Mouse (Mus musculus) cerebellum, adult 11 months (tissue): ENCODE data around the gene Ehhadh.

Experiments used
- DNase-seq: peaks from one replicate; pipeline ENCODE4 v3.0.0; 2022

Gene Ehhadh

GRCm38 (mm10) chr16:21724261-21724660 is 63.3 kb downstream of the Ehhadh start:
- no peak for DNase-seq

DNA sequence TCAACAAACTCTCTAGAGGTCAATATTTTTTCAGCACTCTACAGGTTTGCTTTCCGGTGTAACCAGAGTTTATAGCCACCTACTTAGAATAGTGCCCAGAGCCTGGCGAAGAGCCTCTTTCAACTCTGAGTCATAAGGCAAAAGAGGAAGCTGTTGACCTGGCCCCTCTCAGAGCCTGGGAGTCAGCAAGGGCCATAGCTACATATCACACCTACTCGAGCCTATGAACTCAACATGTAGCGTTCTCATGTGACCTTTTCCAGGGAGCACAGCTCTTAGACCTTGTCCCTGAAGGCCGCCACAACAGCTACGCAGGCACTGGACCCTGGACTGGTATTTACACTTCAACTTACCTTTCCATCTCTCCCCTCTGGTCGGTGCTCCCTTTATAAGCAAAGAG is 67.8 kb downstream of the Ehhadh start:
- no peak for DNase-seq

GRCm38 (mm10) chr16:21714516-21714915 is 73.1 kb downstream of the Ehhadh start:
- no peak for DNase-seq
